Mouse (Mus musculus) heart, adult 2 months (tissue): ENCODE measurements around the gene Padi2. TPM values are rescaled to one million over a fixed set of nuclear protein-coding genes. Genes with fewer than 3 reads are reported as not detected.

Experiments used
- DNase-seq, 2 experiments: peaks; one replicate each; pipeline ENCODE4 v3.0.0; 2021
- H3K27ac ChIP-seq: fragments of 200-600 bp; 2 replicates; pipeline ENCODE4 v1.8.1; 2022
- H3K27me3 ChIP-seq: fragments of 200-500 bp; 2 replicates; pipeline ENCODE4 v1.6.1; 2012; ENCODE audit warnings: mild to moderate bottlenecking, low read length, inconsistent platforms, mixed read lengths; ENCODE audit not compliant: control insufficient read depth, insufficient read depth
- H3K36me3 ChIP-seq: fragments of 200-500 bp; 2 replicates; pipeline ENCODE4 v1.6.1; 2012; ENCODE audit warnings: low read length, inconsistent platforms; ENCODE audit not compliant: control insufficient read depth, insufficient read depth
- H3K4me1 ChIP-seq: fragments of 200-500 bp; 2 replicates; pipeline ENCODE4 v1.6.1; 2011; ENCODE audit warnings: low read length; ENCODE audit not compliant: control insufficient read depth, insufficient read depth
- H3K4me3 ChIP-seq: fragments of 200-600 bp; 2 replicates; pipeline ENCODE4 v1.8.1; 2022
- H3K79me2 ChIP-seq: fragments of 200-500 bp; replicated peaks from 2 replicates; pipeline ENCODE4 v1.6.1; 2012; ENCODE audit warnings: mild to moderate bottlenecking, inconsistent platforms, low read length, moderate library complexity, mixed read lengths; ENCODE audit not compliant: control insufficient read depth, insufficient read depth
- H3K9ac ChIP-seq: fragments of 200-500 bp; 2 replicates; pipeline ENCODE4 v1.6.1; 2012; ENCODE audit warnings: low read depth, mild to moderate bottlenecking, control low read depth, inconsistent platforms, low read length, mixed read lengths
- CTCF ChIP-seq: fragments of 200-600 bp; IDR thresholded peaks from 2 replicates; pipeline ENCODE4 v1.8.1; 2022; ENCODE audit warnings: antibody characterized with exemption, mild to moderate bottlenecking, moderate library complexity
- EP300 ChIP-seq: fragments of 200-500 bp; IDR thresholded peaks from 2 replicates; pipeline ENCODE4 v1.6.1; 2011; ENCODE audit warnings: low read depth, low read length, control low read depth; ENCODE audit not compliant: insufficient read depth
- POLR2A ChIP-seq: fragments of 200-500 bp; IDR thresholded peaks from 2 replicates; pipeline ENCODE4 v1.6.1; 2011; ENCODE audit warnings: mild to moderate bottlenecking, low read depth, low read length, control low read depth; ENCODE audit not compliant: insufficient read depth
- WGBS: fragments of 180-500 bp; shearing (Covaris S2); methylation state at CpG from one replicate; pipeline ENCODE4 v1.1.7; 2018; 5-methylcytosine and 5-hydroxymethylcytosine counted together
- intact Hi-C: fragments of 180-260 bp; cut with DNase I; formaldehyde crosslinking; loops from one replicate; pipeline ENCODE4 v1.15.1; 2025
- long read RNA-seq: library from polyadenylated mRNA; stranded (forward); transcript quantifications from one replicate; pipeline ENCODE4 v2.0.0, GENCODE M21; 2021
- polyA plus RNA-seq: library from polyadenylated mRNA; depleted of rRNA; stranded (reverse); fragments of >200 nt; gene quantifications from 2 replicates; pipeline ENCODE4 v1.2.3, GENCODE M21; 2012; rRNA removed
- total RNA-seq, 2 experiments: library from RNA; stranded (reverse); gene quantifications; 2 replicates each; pipeline ENCODE4 v1.2.3; 2021

Gene Padi2
- total RNA-seq (under 1 TPM; 0.31 to 0.96 TPM), polyA plus RNA-seq (1.3 and 1.4 TPM in 2 replicates)
- long read RNA-seq, full-length matches to known transcripts, result 1 of 1 reads
- long read RNA-seq, partial matches to known transcripts, result 0 of 1 reads
- long read RNA-seq, other reads (novel, unspliced or antisense), result 0 of 1 reads

- H3K9ac ChIP-seq, result no peak within 1 kb of the TSS
- H3K4me3 ChIP-seq, result peak within 1 kb of the TSS; percentile 36
- H3K27ac ChIP-seq, result no peak within 1 kb of the TSS
- H3K79me2 ChIP-seq, result no peaks in the 10 kb centered on the region
- H3K27me3 ChIP-seq, result no peaks in the 10 kb centered on the region
- no peak for TF ChIP-seq CTCF
- TF ChIP-seq EP300, result no peak
- no peak for TF ChIP-seq POLR2A
- DNase-seq, result peak; percentile 66 to 75
- peaks cover 1% of the 10 kb centered on the region; the same call in 1 of the 2 replicates for H3K4me1 ChIP-seq
- 4% methylated on average over 37 of the region's 37 CpGs for WGBS
- H3K36me3 ChIP-seq, result no peaks in the 10 kb centered on the region
- intact Hi-C loops, result no loop called here
These were observed at the start of gene Padi2 for GRCm38 (mm10) chr4:140906076-140906826. Gene Padi2, plus strand, starts transcription at chr4:140906344.

GRCm38 (mm10) chr4:140857041-140857440 lies 49.1 kb upstream of the Padi2 start:
- no peaks in the 10 kb centered on the region for H3K36me3 ChIP-seq
- DNase-seq, result no peak
- no peak for TF ChIP-seq EP300
- no peak for TF ChIP-seq POLR2A
- no peak for TF ChIP-seq CTCF
- intact Hi-C loops, result no loop called here
- H3K27me3 ChIP-seq, result no peaks in the 10 kb centered on the region
- no peaks in the 10 kb centered on the region for H3K4me1 ChIP-seq
- no peak overlapping the region for H3K27ac ChIP-seq
- H3K9ac ChIP-seq, result no peak overlapping the region
- 72% methylated on average over 5 of the region's 5 CpGs for WGBS
- H3K4me3 ChIP-seq, result no peak overlapping the region
- H3K79me2 ChIP-seq, result no peaks in the 10 kb centered on the region

DNA sequence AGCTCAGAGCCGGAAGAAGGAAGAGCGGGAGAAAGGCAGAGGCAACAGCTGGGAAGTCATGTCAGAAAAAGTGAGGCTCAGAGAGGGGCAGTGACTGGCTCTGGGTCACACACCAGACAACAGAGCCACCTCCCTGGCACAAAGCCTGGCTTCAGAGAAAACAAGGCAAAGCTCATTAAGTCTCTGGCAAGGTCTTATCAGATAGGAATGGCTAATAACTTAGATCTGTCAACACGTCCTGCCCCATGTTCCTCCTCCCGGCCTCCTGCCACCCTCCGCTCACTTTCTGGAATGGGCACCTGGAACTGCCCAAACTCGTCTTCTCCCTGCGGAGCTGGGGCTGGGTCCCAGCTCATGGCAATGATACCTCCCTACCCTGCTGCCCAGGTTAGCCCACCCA lies 48.3 kb upstream of the Padi2 start:
- H3K36me3 ChIP-seq, result no peaks in the 10 kb centered on the region
- TF ChIP-seq EP300, result no peak
- TF ChIP-seq CTCF, result no peak
- TF ChIP-seq POLR2A, result no peak
- no peaks in the 10 kb centered on the region for H3K4me1 ChIP-seq
- intact Hi-C loops, result no loop called here
- H3K9ac ChIP-seq, result no peak overlapping the region
- no peaks in the 10 kb centered on the region for H3K27me3 ChIP-seq
- H3K27ac ChIP-seq, result no peak overlapping the region
- no peaks in the 10 kb centered on the region for H3K79me2 ChIP-seq
- no peak overlapping the region for H3K4me3 ChIP-seq
- no peak for DNase-seq
- WGBS, result 61% methylated on average over 7 of the region's 7 CpGs

- no peak overlapping the region for H3K4me3 ChIP-seq
- no peaks in the 10 kb centered on the region for H3K79me2 ChIP-seq
- no peak overlapping the region for H3K27ac ChIP-seq
- DNase-seq, result no peak
- 78% methylated on average over 11 of the region's 11 CpGs for WGBS
- TF ChIP-seq CTCF, result no peak
- TF ChIP-seq EP300, result no peak
- no peak for TF ChIP-seq POLR2A
- intact Hi-C loops, result no loop called here
- no peaks in the 10 kb centered on the region for H3K27me3 ChIP-seq
- no peak overlapping the region for H3K9ac ChIP-seq
- no peaks in the 10 kb centered on the region for H3K4me1 ChIP-seq
- H3K36me3 ChIP-seq, result no peaks in the 10 kb centered on the region
These were observed 46.9 kb upstream of the Padi2 start for GRCm38 (mm10) chr4:140859291-140859690.

- Histone ChIP-seq H3K36me3 (no peaks in the 10 kb centered on the region), H3K9ac (no peak overlapping the region), H3K79me2 (no peaks in the 10 kb centered on the region), H3K4me1 (no peaks in the 10 kb centered on the region), H3K27ac (no peak overlapping the region), H3K27me3 (no peaks in the 10 kb centered on the region), H3K4me3 (no peak overlapping the region)
- no peak for DNase-seq
- 39% methylated on average over 7 of the region's 7 CpGs for WGBS
- intact Hi-C loops, result no loop called here
- TF ChIP-seq POLR2A, result no peak
- TF ChIP-seq CTCF, result no peak
- no peak for TF ChIP-seq EP300
These were observed 45.9 kb upstream of the Padi2 start for GRCm38 (mm10) chr4:140860125-140860766.

- no peak overlapping the region for H3K4me3 ChIP-seq
- no peaks in the 10 kb centered on the region for H3K4me1 ChIP-seq
- no peak overlapping the region for H3K27ac ChIP-seq
- H3K36me3 ChIP-seq, result no peaks in the 10 kb centered on the region
- 72% methylated on average over 7 of the region's 7 CpGs for WGBS
- H3K79me2 ChIP-seq, result no peaks in the 10 kb centered on the region
- no peak for DNase-seq
- no peak overlapping the region for H3K9ac ChIP-seq
- TF ChIP-seq CTCF (no peak), POLR2A (no peak), EP300 (no peak)
- H3K27me3 ChIP-seq, result no peaks in the 10 kb centered on the region
- intact Hi-C loops, result no loop called here
These were observed 45.4 kb upstream of the Padi2 start for GRCm38 (mm10) chr4:140860767-140861147.
